Mouse (Mus musculus): ENCODE measurements at regions not wholly inside any gene's neighbourhood (a gene's known extent, or its start where the extent isn't known, plus 50 kb on each side); places are given as distances from the start of the nearest gene placed in this dataset.

- no peak for DNase-seq (ENCODE audit: low spot score in 2 of 2)
These were observed 579.1 kb downstream of the Slitrk1 start for GRCm38 (mm10) chr14:108334879-108335278.

GRCm38 (mm10) chr14:108326425-108326824 is 587.5 kb downstream of the Slitrk1 start:
- DNase-seq (ENCODE audit: low spot score in 2 of 2): no peak

- no peak for DNase-seq (ENCODE audit: low spot score in 2 of 2)
These were observed 590.5 kb downstream of the Slitrk1 start for GRCm38 (mm10) chr14:108323364-108324037.

GRCm38 (mm10) chr14:108307627-108308026 is 606.3 kb downstream of the Slitrk1 start:
- no peak for DNase-seq (ENCODE audit: low spot score in 2 of 2)

- DNase-seq (ENCODE audit: low spot score in 2 of 2): no peak
These were observed 634.3 kb downstream of the Slitrk1 start for GRCm38 (mm10) chr14:108279630-108280029.

- no peak for DNase-seq (ENCODE audit: low spot score in 2 of 2)
These were observed 652.9 kb downstream of the Slitrk1 start for GRCm38 (mm10) chr14:108261083-108261482.

- DNase-seq (ENCODE audit: low spot score in 2 of 2): peak; percentile 69 to 89
These were observed 666.6 kb downstream of the Slitrk1 start for GRCm38 (mm10) chr14:108247365-108247764.

GRCm38 (mm10) chr14:108225483-108226124 is 688.4 kb downstream of the Slitrk1 start:
- no peak for DNase-seq (ENCODE audit: low spot score in 2 of 2)

- no peak for DNase-seq (ENCODE audit: low spot score in 2 of 2)
These were observed 704.7 kb downstream of the Slitrk1 start for GRCm38 (mm10) chr14:108209246-108209645.

GRCm38 (mm10) chr14:108199133-108199532 is 714.8 kb downstream of the Slitrk1 start:
- no peak for DNase-seq (ENCODE audit: low spot score in 2 of 2)

GRCm38 (mm10) chr14:108180920-108181319 is 733.0 kb downstream of the Slitrk1 start:
- DNase-seq (ENCODE audit: low spot score in 2 of 2): no peak

- DNase-seq (ENCODE audit: low spot score in 2 of 2): no peak
These were observed 738.6 kb downstream of the Slitrk1 start for GRCm38 (mm10) chr14:108175275-108175860.

- peak in 1 of 2 experiments; percentile 5 for DNase-seq (ENCODE audit: low spot score in 2 of 2)
These were observed 761.0 kb downstream of the Slitrk1 start for GRCm38 (mm10) chr14:108152981-108153380.

GRCm38 (mm10) chr14:108123147-108123546 is 790.8 kb downstream of the Slitrk1 start:
- no peak for DNase-seq (ENCODE audit: low spot score in 2 of 2)

GRCm38 (mm10) chr14:108105009-108105408 is 808.9 kb downstream of the Slitrk1 start:
- DNase-seq (ENCODE audit: low spot score in 2 of 2): no peak

GRCm38 (mm10) chr14:108090965-108091364 is 823.0 kb downstream of the Slitrk1 start:
- DNase-seq (ENCODE audit: low spot score in 2 of 2): no peak

- no peak for DNase-seq (ENCODE audit: low spot score in 2 of 2)
These were observed 864.0 kb downstream of the Slitrk1 start for GRCm38 (mm10) chr14:108049997-108050396.

- DNase-seq (ENCODE audit: low spot score in 2 of 2): no peak
These were observed 878.0 kb downstream of the Slitrk1 start for GRCm38 (mm10) chr14:108035959-108036358.

GRCm38 (mm10) chr14:108034162-108034561 is 879.8 kb downstream of the Slitrk1 start:
- DNase-seq (ENCODE audit: low spot score in 2 of 2): no peak

- DNase-seq (ENCODE audit: low spot score in 2 of 2): no peak
These were observed 891.4 kb downstream of the Slitrk1 start for GRCm38 (mm10) chr14:108022551-108022950.

GRCm38 (mm10) chr14:108022066-108022465 is 891.9 kb downstream of the Slitrk1 start:
- no peak for DNase-seq (ENCODE audit: low spot score in 2 of 2)

GRCm38 (mm10) chr14:108021331-108021730 is 892.6 kb downstream of the Slitrk1 start:
- DNase-seq (ENCODE audit: low spot score in 2 of 2): no peak

GRCm38 (mm10) chr14:107987752-107988285 is 926.1 kb downstream of the Slitrk1 start:
- no peak for DNase-seq (ENCODE audit: low spot score in 2 of 2)
